Mouse (Mus musculus) ES-Bruce4 (cell line): ENCODE measurements around the gene Clcn5. TPM values are rescaled to one million over a fixed set of nuclear protein-coding genes. Genes with fewer than 3 reads are reported as not detected.

Source experiments
- H3K27ac ChIP-seq: 2 replicates; pipeline ENCODE4 v1.5.1; 2012; ENCODE audit warnings: low read length, inconsistent platforms; ENCODE audit not compliant: insufficient read depth
- H3K27me3 ChIP-seq: 2 replicates; pipeline ENCODE4 v1.6.1; 2012; ENCODE audit warnings: mild to moderate bottlenecking, low read length, inconsistent platforms; ENCODE audit not compliant: control insufficient read depth, poor library complexity, insufficient read depth, severe bottlenecking
- H3K36me3 ChIP-seq: 2 replicates; pipeline ENCODE4 v1.6.1; 2012; ENCODE audit warnings: inconsistent platforms, mild to moderate bottlenecking, low read length, moderate library complexity; ENCODE audit not compliant: control insufficient read depth, poor library complexity, insufficient read depth, severe bottlenecking
- H3K4me1 ChIP-seq: one replicate; pipeline ENCODE4 v1.8.1; 2011; ENCODE audit warnings: low read length; ENCODE audit not compliant: control insufficient read depth, insufficient read depth
- H3K4me3 ChIP-seq: 2 replicates; pipeline ENCODE4 v1.5.1; 2011; ENCODE audit warnings: low read depth, mild to moderate bottlenecking, low read length
- H3K9ac ChIP-seq: 2 replicates; pipeline ENCODE4 v1.6.1; 2012; ENCODE audit warnings: low read depth, mild to moderate bottlenecking, inconsistent platforms; ENCODE audit not compliant: poor library complexity, severe bottlenecking
- H3K9me3 ChIP-seq: replicated peaks from 2 replicates; pipeline ENCODE4 v1.6.1; 2012; ENCODE audit warnings: mild to moderate bottlenecking, low read length, inconsistent platforms; ENCODE audit not compliant: control insufficient read depth, poor library complexity, insufficient read depth, severe bottlenecking
- CTCF ChIP-seq: IDR thresholded peaks from one replicate; pipeline ENCODE4 v1.8.1; 2011; ENCODE audit warnings: low read depth, low read length
- EP300 ChIP-seq: IDR thresholded peaks from 2 replicates; pipeline ENCODE4 v1.6.1; 2011; ENCODE audit warnings: low read depth, low read length; ENCODE audit not compliant: insufficient read depth
- POLR2A ChIP-seq: IDR thresholded peaks from one replicate; pipeline ENCODE4 v1.8.1; 2011; ENCODE audit warnings: low read length; ENCODE audit not compliant: insufficient read depth
- polyA plus RNA-seq: library from polyadenylated mRNA; stranded (reverse); fragments of >200 nt; gene quantifications from 2 replicates; pipeline ENCODE4 v1.2.4, GENCODE M21; 2011; ENCODE audit warnings: low read depth; ENCODE audit not compliant: missing spikeins, insufficient read depth, insufficient read length

The Clcn5 gene
- polyA plus RNA-seq, 1 experiment = 47.2 TPM

GRCm38 (mm10) chrX:7187455-7188310, 131.5 kb downstream of the Clcn5 start:
- Histone ChIP-seq H3K9ac (peak overlapping the region; percentile 72), H3K9me3 (no peaks in the 10 kb centered on the region), H3K36me3 (no peaks in the 10 kb centered on the region), H3K27me3 (no peaks in the 10 kb centered on the region), H3K27ac (peak overlapping the region; percentile 87; the same call in 1 of the 2 replicates), H3K4me3 (peak overlapping the region; percentile 78), H3K4me1 (no peaks in the 10 kb centered on the region)
- TF ChIP-seq EP300 (no peak), CTCF (no peak), POLR2A (no peak)

GRCm38 (mm10) chrX:7170156-7170555, 149.0 kb downstream of the Clcn5 start:
- TF ChIP-seq CTCF (no peak), POLR2A (no peak), EP300 (no peak)
- H3K9me3 ChIP-seq = no peaks in the 10 kb centered on the region
- no peaks in the 10 kb centered on the region for H3K27me3 ChIP-seq
- H3K9ac ChIP-seq = no peak overlapping the region
- no peak overlapping the region for H3K4me3 ChIP-seq
- peaks cover 2% of the 10 kb centered on the region; the same call in 1 of the 2 replicates for H3K36me3 ChIP-seq
- H3K27ac ChIP-seq = no peak overlapping the region
- H3K4me1 ChIP-seq = no peaks in the 10 kb centered on the region

- Histone ChIP-seq H3K27ac (no peak overlapping the region), H3K27me3 (no peaks in the 10 kb centered on the region), H3K4me1 (no peaks in the 10 kb centered on the region), H3K9ac (no peak overlapping the region), H3K9me3 (no peaks in the 10 kb centered on the region), H3K4me3 (no peak overlapping the region), H3K36me3 (peaks cover 2% of the 10 kb centered on the region; the same call in 1 of the 2 replicates)
- TF ChIP-seq CTCF (no peak), POLR2A (no peak), EP300 (no peak)
These were observed 150.4 kb downstream of the Clcn5 start for GRCm38 (mm10) chrX:7168799-7169198.

GRCm38 (mm10) chrX:7157976-7158375, 161.2 kb downstream of the Clcn5 start:
- Histone ChIP-seq H3K9me3 (no peaks in the 10 kb centered on the region), H3K4me3 (no peak overlapping the region), H3K27me3 (no peaks in the 10 kb centered on the region), H3K36me3 (no peaks in the 10 kb centered on the region; the same call in 1 of the 2 replicates), H3K27ac (no peak overlapping the region), H3K4me1 (no peaks in the 10 kb centered on the region), H3K9ac (no peak overlapping the region)
- no peak for TF ChIP-seq CTCF
- TF ChIP-seq POLR2A = no peak
- no peak for TF ChIP-seq EP300

- Histone ChIP-seq H3K27ac (no peak overlapping the region), H3K9ac (no peak overlapping the region)
- TF ChIP-seq EP300 (no peak), CTCF (no peak), POLR2A (no peak)
These were observed 163.0 kb downstream of the Clcn5 start for GRCm38 (mm10) chrX:7156026-7156732.

More at GRCm38 (mm10) chrX:7156026-7156732, 163.0 kb downstream of the Clcn5 start:
- H3K27me3 ChIP-seq = no peaks in the 10 kb centered on the region
- H3K4me3 ChIP-seq = no peak overlapping the region
- H3K36me3 ChIP-seq = no peaks in the 10 kb centered on the region
- no peaks in the 10 kb centered on the region for H3K4me1 ChIP-seq
- no peaks in the 10 kb centered on the region for H3K9me3 ChIP-seq
